Mouse (Mus musculus) spleen, adult 2 months (tissue): ENCODE measurements around the gene Syt1. TPM values are rescaled to one million over a fixed set of nuclear protein-coding genes. Genes with fewer than 3 reads are reported as not detected.

Experiments
- DNase-seq, 2 experiments: peaks; one replicate each; pipeline versions ENCODE4 v3.0.0 to v3.0.0-alpha.2; 2012 to 2021; ENCODE audit warnings: low spot score in 2 of 2, low read depth in 1 of 2
- H3K27ac ChIP-seq: fragments of 200-500 bp; 2 replicates; pipeline ENCODE4 v1.5.1; 2012; ENCODE audit warnings: low read length, inconsistent platforms; ENCODE audit not compliant: insufficient read depth
- H3K27me3 ChIP-seq: fragments of 200-500 bp; 2 replicates; pipeline ENCODE4 v1.6.1; 2012; ENCODE audit warnings: mild to moderate bottlenecking, moderate library complexity, low read length, inconsistent platforms; ENCODE audit not compliant: control insufficient read depth, insufficient read depth
- H3K36me3 ChIP-seq: fragments of 200-500 bp; 2 replicates; pipeline ENCODE4 v1.6.1; 2012; ENCODE audit warnings: mild to moderate bottlenecking, low read length, inconsistent platforms; ENCODE audit not compliant: control insufficient read depth, insufficient read depth
- H3K4me1 ChIP-seq: fragments of 200-500 bp; 2 replicates; pipeline ENCODE4 v1.6.1; 2011; ENCODE audit warnings: inconsistent platforms; ENCODE audit not compliant: control insufficient read depth, insufficient read depth, insufficient read length
- H3K4me3 ChIP-seq: fragments of 200-500 bp; 2 replicates; pipeline ENCODE4 v1.5.1; 2011; ENCODE audit warnings: mild to moderate bottlenecking, inconsistent platforms; ENCODE audit not compliant: insufficient read depth, insufficient read length; ENCODE audit errors: extremely low read depth
- CTCF ChIP-seq: fragments of 200-500 bp; IDR thresholded peaks from 2 replicates; pipeline ENCODE4 v1.5.1; 2011; ENCODE audit warnings: mild to moderate bottlenecking, inconsistent platforms; ENCODE audit not compliant: insufficient read depth, insufficient read length, insufficient replicate concordance; ENCODE audit errors: extremely low read depth
- POLR2A ChIP-seq: fragments of 200-500 bp; IDR thresholded peaks from 2 replicates; pipeline ENCODE4 v1.6.1; 2011; ENCODE audit warnings: low read depth, low read length, inconsistent platforms
- WGBS: fragments of 180-500 bp; shearing (Covaris S2); methylation state at CpG from one replicate; pipeline ENCODE4 v1.1.7; 2018; 5-methylcytosine and 5-hydroxymethylcytosine counted together
- polyA plus RNA-seq: library from polyadenylated mRNA; depleted of rRNA; stranded (reverse); fragments of >200 nt; gene quantifications from 2 replicates; pipeline ENCODE4 v1.2.3, GENCODE M21; 2012

Gene Syt1
- polyA plus RNA-seq, 1 experiment = 0.44 TPM

DNA sequence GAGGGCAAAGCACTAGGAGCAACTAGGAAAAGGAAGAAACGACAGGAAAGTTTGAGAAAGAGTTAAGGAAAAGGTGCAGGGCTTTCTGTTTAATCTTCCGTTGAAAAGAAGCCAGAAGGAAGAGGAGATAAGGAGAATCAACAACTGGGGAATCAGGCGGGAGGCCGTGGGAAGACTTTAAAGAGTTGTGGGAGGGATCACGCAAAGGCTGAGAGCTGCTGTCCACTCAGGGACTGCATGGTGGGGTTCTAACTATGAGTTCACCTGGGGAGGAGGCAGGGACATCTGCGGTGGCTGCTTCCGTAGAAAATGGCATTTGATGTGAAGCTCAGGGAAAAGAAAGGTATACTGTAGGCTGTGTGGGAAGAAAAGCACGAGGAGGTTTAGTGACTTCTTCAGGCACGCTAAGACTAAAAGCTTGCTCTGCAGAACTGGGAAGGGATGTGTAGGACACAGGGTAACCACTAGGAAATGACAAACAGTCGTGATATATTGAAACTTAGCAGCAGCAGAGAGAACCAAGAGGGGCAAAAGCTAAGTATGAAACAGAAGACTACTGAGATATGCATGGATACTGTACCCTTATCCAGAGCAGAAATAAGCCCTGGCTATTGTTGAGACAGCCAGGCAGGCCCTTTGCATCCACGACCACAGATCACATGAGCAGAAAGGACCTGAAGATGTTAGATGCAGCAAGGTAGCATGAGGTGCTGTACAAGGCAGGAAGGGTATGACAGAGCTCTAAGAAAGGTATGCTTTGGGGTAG is 414.4 kb downstream of the Syt1 start:
- no peak for TF ChIP-seq CTCF
- no peak for TF ChIP-seq POLR2A
- no peaks in the 10 kb centered on the region for H3K4me1 ChIP-seq
- H3K4me3 ChIP-seq = no peak overlapping the region
- no peaks in the 10 kb centered on the region for H3K36me3 ChIP-seq
- DNase-seq = no peak
- H3K27me3 ChIP-seq = no peaks in the 10 kb centered on the region
- no peak overlapping the region for H3K27ac ChIP-seq
- WGBS = 49% methylated on average over 11 of the region's 11 CpGs

DNA sequence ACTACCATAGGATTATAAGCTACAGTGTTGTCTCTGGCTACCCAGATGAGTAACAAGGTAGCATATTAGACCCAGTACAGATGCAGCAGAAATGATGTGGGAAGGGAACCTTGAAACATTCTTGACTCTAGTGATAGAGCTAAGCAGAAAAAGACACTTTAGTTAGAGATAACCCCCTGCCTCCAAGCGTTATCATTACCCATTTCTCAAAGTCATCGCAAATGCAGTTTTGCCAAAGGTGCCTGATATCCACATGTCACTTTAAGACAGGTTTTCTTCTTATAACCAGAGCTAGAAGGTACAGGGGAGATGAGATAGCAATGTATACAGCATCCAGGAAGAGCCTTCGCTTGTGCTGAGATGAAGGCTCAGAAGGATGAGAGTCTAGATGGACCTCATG is 421.4 kb downstream of the Syt1 start:
- no peak for DNase-seq
- H3K4me1 ChIP-seq = no peaks in the 10 kb centered on the region
- H3K27ac ChIP-seq = no peak overlapping the region
- no peaks in the 10 kb centered on the region for H3K36me3 ChIP-seq
- no peak for TF ChIP-seq CTCF
- TF ChIP-seq POLR2A = no peak
- 87% methylated on average over 3 of the region's 3 CpGs for WGBS
- H3K4me3 ChIP-seq = no peak overlapping the region
- no peaks in the 10 kb centered on the region for H3K27me3 ChIP-seq

DNA sequence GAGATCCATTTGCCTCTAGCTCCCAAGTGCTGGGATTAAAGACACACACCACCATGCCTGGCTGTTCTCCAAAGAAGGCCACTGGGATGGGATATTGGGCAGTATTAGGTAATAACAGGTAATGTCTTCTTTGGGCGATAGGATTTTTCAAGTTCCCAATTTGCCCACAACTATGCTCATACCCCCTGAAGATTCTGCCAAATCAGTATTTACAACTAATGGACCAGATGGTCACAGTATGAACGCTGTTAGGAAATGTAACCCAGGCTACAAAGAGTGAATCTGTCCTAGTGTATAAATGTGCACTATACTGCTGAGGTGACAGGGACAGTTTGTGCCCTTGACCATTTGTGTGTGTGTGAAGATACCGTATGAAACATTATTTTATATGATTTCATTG is 421.9 kb downstream of the Syt1 start:
- Histone ChIP-seq H3K36me3 (no peaks in the 10 kb centered on the region), H3K27ac (no peak overlapping the region), H3K4me3 (no peak overlapping the region), H3K4me1 (no peaks in the 10 kb centered on the region), H3K27me3 (no peaks in the 10 kb centered on the region)
- TF ChIP-seq POLR2A = no peak
- TF ChIP-seq CTCF = no peak
- no peak for DNase-seq
- 89% methylated on average over 3 of the region's 3 CpGs for WGBS

DNA sequence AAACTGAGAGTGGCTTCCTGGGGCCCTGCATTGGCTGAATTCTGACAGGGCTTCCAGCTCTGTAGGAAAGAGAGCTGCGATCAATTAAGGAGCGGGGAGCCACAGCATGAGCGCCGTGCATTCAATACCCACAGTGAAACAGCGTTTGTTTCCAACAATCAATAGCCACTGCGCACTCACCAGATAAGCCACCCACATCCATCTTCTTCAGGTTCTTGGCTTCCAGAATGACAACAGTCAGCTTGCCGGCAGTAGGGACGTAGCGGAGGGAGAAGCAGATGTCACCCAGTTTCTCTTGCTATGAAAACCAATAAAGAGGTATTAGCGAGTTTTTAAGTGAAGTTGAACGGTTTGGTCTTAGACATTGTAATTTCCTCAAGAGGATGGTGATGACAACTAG is 427.1 kb downstream of the Syt1 start:
- H3K27ac ChIP-seq = no peak overlapping the region
- no peaks in the 10 kb centered on the region for H3K4me1 ChIP-seq
- H3K4me3 ChIP-seq = no peak overlapping the region
- no peaks in the 10 kb centered on the region for H3K36me3 ChIP-seq
- 88% methylated on average over 11 of the region's 11 CpGs for WGBS
- H3K27me3 ChIP-seq = no peaks in the 10 kb centered on the region
- DNase-seq = no peak
- no peak for TF ChIP-seq CTCF
- TF ChIP-seq POLR2A = no peak

DNA sequence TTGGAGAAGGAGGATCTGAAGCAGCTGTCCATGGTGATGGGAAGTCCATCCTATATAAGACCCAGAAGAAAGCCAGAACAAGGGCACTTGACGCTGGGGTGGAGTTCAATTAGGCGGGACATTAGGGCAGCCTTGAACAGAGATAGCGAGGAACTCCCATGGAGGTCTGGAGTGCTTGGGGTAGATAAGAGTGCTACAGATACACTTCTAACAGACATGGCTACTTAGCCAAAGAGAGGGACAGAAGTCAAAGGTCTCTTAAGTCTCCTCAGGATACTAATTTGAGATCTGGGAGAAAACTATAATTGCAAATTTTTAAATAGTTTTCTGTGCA is 428.4 kb downstream of the Syt1 start:
- WGBS = 80% methylated on average over 3 of the region's 3 CpGs
- H3K4me3 ChIP-seq = no peak overlapping the region
- no peaks in the 10 kb centered on the region for H3K36me3 ChIP-seq
- H3K27me3 ChIP-seq = no peaks in the 10 kb centered on the region
- no peak overlapping the region for H3K27ac ChIP-seq
- DNase-seq = no peak
- no peaks in the 10 kb centered on the region for H3K4me1 ChIP-seq
- TF ChIP-seq POLR2A = no peak
- TF ChIP-seq CTCF = no peak

DNA sequence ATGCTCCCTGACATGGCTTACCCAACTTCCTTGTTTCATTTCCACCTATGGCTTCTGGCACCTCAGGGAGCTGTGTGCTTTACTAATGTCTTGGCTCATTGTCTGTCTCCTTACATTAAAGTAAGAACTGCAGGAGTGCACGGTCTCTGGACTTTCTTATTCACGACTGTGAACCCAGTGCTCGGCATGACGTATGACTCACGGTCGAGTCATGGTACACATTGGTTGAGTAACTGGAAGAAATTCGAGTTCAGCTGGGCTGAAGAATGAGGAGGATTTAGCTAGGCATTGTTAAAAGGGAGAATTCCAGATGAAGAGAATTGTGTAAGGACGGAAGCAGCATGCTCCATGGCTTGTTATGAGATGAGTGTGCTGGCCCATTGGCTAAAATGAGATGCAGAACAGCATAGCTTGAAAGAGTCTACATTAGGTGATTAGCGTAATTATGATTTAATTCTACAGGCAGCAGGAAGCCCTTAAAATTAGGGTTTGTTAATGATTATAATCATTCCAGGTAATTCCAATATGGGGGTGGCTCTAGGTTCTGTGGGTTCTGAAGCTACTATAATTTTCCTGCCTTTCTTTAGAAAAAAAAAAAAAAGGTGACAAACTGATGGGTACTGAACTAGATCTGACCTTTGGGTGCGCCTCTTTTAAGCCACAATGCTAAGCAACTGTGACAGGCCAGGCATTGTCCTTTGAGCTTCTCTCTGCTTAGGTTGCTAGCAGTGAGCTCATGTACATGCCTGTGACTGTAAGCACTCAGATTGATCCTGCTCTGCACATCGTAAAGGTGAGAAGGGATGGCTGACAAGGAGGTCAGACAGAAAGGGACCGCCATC is 429.0 kb downstream of the Syt1 start:
- Histone ChIP-seq H3K27ac (no peak overlapping the region), H3K27me3 (no peaks in the 10 kb centered on the region), H3K36me3 (no peaks in the 10 kb centered on the region), H3K4me3 (no peak overlapping the region), H3K4me1 (no peaks in the 10 kb centered on the region)
- no peak for DNase-seq
- 82% methylated on average over 12 of the region's 12 CpGs for WGBS
- TF ChIP-seq POLR2A (no peak), CTCF (no peak)
